Mouse (Mus musculus): ENCODE measurements around the gene Fam107b. TPM values are rescaled to one million over a fixed set of nuclear protein-coding genes. Genes with fewer than 3 reads are reported as not detected.
A peak's percentile ranks its signal among the peaks of the same experiment; 100 is the strongest.

Gene Fam107b
- polyA plus RNA-seq (2014; fragmentation: Nextera tagmentation; extraction: Ambion mirVana) = 65.8 and 70.9 TPM in 2 replicates

DNA sequence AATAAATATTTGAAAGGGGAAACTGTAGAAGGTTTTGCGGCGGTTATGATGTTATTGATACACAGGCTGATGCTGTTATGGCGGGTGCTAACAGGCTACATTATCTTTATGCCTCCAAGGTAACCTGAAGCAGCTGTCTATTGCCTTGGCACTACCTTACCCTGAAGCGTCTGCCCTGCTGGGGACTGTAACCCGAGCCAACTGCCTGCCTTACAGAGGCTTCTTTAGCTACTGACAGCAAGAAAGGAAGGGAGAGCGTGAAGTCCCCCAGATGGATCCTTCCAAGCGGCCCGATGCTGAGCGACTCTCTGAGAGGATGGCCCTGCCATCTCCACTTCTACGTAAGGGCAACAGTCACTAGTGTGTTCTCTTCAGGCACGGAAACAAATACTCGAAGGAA is at the start of gene Fam107b:
TSS of gene Fam107b (plus strand) at position 303 of the 400 bp plus-strand sequence.
- Histone ChIP-seq H3K36me3 (ENCODE audit: control insufficient read depth, insufficient read depth, low read length) (no peaks in the 10 kb centered on the region), H3K27me3 (ENCODE audit: control insufficient read depth, insufficient read depth, low read length) (no peaks in the 10 kb centered on the region), H3K27ac (ENCODE audit: low read depth, low read length) (no peak within 1 kb of the TSS), H3K4me2 (replicated peaks; ENCODE audit: low read depth, low read length) (no peak within 1 kb of the TSS), H3K9ac (ENCODE audit: low read depth, low read length) (no peak within 1 kb of the TSS), H3K9me3 (ENCODE audit: control insufficient read depth, low read length) (no peaks in the 10 kb centered on the region), H3K4me1 (replicated peaks; ENCODE audit: control insufficient read depth, insufficient read depth, low read length) (no peaks in the 10 kb centered on the region), H3K4me3 (ENCODE audit: low read depth, low read length) (no peak within 1 kb of the TSS)
- no peak for DNase-seq (ENCODE audit: low spot score)
- ATAC-seq (ENCODE audit: low FRiP score) = no peak
- 67% methylated on average over 12 of the region's 12 CpGs for WGBS

DNA sequence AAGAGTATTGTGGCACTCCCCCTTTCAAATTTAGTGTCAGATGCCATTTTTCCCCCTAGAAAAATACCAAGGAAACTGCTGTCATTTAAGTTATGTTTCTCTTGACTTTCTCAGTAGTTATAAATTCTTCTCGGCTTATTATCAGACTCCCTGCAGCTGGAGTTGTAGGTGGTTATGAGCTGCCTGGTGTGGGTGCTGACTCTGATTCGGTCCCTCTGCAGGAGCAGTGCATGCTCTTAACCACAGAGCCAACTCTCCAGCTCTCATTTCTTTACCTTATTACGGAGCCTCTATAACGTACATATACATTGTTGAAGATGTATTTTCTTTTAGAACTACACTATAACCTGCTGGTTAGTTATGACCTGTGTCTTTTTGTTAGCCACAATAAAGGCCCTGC is 47.7 kb upstream of the Fam107b start:
- Histone ChIP-seq H3K27me3 (ENCODE audit: control insufficient read depth, insufficient read depth, low read length) (no peaks in the 10 kb centered on the region), H3K27ac (ENCODE audit: low read depth, low read length) (no peak overlapping the region), H3K9ac (ENCODE audit: low read depth, low read length) (no peak overlapping the region), H3K4me1 (replicated peaks; ENCODE audit: control insufficient read depth, insufficient read depth, low read length) (no peaks in the 10 kb centered on the region), H3K4me3 (ENCODE audit: low read depth, low read length) (no peak overlapping the region), H3K4me2 (replicated peaks; ENCODE audit: low read depth, low read length) (no peak overlapping the region), H3K36me3 (ENCODE audit: control insufficient read depth, insufficient read depth, low read length) (no peaks in the 10 kb centered on the region), H3K9me3 (ENCODE audit: control insufficient read depth, low read length) (no peaks in the 10 kb centered on the region)
- DNase-seq (ENCODE audit: low spot score) (no peak), ATAC-seq (ENCODE audit: low FRiP score) (no peak)
- 84% methylated on average over 4 of the region's 4 CpGs for WGBS

DNA sequence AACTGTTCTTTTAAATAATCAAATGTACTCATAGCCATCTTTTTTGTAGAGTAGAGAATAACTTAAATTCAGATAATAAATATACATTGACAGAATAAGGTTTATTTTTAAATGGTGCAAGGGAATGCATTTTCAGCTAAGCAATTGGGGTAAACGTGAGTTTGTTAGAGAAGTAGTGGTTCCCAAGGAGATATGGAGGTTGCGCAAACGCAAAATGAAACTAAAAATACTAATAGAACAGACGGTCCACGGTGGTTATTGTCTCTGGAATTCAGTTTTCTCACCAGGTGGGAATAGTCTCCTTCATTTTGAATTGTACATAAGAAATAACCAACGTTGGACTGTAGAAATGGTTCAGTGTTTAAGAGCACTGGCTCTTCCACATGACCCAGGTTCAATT is 44.0 kb upstream of the Fam107b start:
- H3K4me1 ChIP-seq (replicated peaks; ENCODE audit: control insufficient read depth, insufficient read depth, low read length) = no peaks in the 10 kb centered on the region
- WGBS = 82% methylated on average over 6 of the region's 6 CpGs
- no peak overlapping the region for H3K4me3 ChIP-seq (ENCODE audit: low read depth, low read length)
- no peak for DNase-seq (ENCODE audit: low spot score)
- H3K9me3 ChIP-seq (ENCODE audit: control insufficient read depth, low read length) = no peaks in the 10 kb centered on the region
- no peaks in the 10 kb centered on the region for H3K27me3 ChIP-seq (ENCODE audit: control insufficient read depth, insufficient read depth, low read length)
- no peaks in the 10 kb centered on the region for H3K36me3 ChIP-seq (ENCODE audit: control insufficient read depth, insufficient read depth, low read length)
- no peak for ATAC-seq (ENCODE audit: low FRiP score)
- no peak overlapping the region for H3K27ac ChIP-seq (ENCODE audit: low read depth, low read length)
- H3K4me2 ChIP-seq (replicated peaks; ENCODE audit: low read depth, low read length) = no peak overlapping the region
- no peak overlapping the region for H3K9ac ChIP-seq (ENCODE audit: low read depth, low read length)

DNA sequence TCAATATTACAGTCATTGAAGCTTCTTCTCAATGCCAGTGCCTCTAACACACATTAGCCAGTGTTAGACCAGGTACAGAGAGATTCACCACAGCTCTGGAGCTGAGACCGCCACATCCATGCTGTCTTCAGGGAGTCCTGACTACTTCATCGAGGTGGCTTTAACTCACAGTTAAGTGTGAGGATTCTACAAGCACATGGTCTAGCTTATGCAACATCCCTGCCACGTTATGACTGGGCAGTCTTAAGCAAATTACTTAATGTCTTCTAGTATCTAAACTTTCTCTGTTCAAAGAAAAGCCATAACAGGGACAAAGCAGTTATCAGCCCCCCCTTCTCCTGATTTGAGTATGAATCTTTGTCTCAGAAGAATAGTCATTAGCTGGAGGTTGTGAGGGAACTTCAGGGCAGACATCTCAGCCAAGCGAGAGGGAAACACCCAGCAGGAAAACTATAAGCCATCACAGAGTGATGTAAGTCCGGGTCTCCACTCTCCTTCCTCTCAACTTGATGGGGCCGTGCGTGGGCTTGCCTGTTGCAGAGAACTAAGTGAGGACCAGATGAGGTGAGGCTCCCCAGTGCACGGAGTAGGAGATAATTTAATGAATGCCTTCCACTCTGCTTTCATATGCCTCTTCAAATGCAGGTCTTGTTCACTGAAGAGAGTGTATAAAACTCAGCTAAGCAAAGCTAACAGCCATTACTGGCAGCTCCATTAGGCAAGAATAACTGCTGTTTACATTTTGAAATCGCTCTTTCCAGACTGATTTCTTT is 28.8 kb upstream of the Fam107b start:
- no peak overlapping the region for H3K4me3 ChIP-seq (ENCODE audit: low read depth, low read length)
- no peaks in the 10 kb centered on the region for H3K9me3 ChIP-seq (ENCODE audit: control insufficient read depth, low read length)
- ATAC-seq (ENCODE audit: low FRiP score) = no peak
- no peaks in the 10 kb centered on the region for H3K36me3 ChIP-seq (ENCODE audit: control insufficient read depth, insufficient read depth, low read length)
- H3K4me2 ChIP-seq (replicated peaks; ENCODE audit: low read depth, low read length) = no peak overlapping the region
- no peak overlapping the region for H3K27ac ChIP-seq (ENCODE audit: low read depth, low read length)
- 75% methylated on average over 9 of the region's 9 CpGs for WGBS
- DNase-seq (ENCODE audit: low spot score) = no peak
- no peak overlapping the region for H3K9ac ChIP-seq (ENCODE audit: low read depth, low read length)
- no peaks in the 10 kb centered on the region for H3K27me3 ChIP-seq (ENCODE audit: control insufficient read depth, insufficient read depth, low read length)
- no peaks in the 10 kb centered on the region for H3K4me1 ChIP-seq (replicated peaks; ENCODE audit: control insufficient read depth, insufficient read depth, low read length)

DNA sequence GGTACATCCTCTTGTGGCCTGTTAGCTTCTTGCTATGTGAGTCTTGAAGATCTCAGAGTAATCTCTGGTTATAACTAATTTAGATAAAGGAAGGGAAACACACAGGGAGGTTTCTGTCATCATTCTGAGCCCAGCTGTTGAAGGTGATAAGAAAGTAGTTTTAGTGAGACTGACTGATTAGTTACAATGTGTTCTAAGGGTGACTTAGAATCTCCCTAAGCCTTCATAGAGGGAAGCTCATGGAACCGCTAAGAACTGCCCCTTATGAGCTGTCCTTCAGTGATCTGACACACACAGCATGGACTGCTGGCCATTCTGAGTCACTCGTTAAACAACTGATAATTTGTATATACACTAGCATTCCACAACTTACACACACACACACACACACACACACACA is 24.2 kb upstream of the Fam107b start:
- no peaks in the 10 kb centered on the region for H3K27me3 ChIP-seq (ENCODE audit: control insufficient read depth, insufficient read depth, low read length)
- H3K4me3 ChIP-seq (ENCODE audit: low read depth, low read length) = no peak overlapping the region
- H3K9ac ChIP-seq (ENCODE audit: low read depth, low read length) = no peak overlapping the region
- no peaks in the 10 kb centered on the region for H3K4me1 ChIP-seq (replicated peaks; ENCODE audit: control insufficient read depth, insufficient read depth, low read length)
- DNase-seq (ENCODE audit: low spot score) (no peak), ATAC-seq (ENCODE audit: low FRiP score) (no peak)
- no peak overlapping the region for H3K4me2 ChIP-seq (replicated peaks; ENCODE audit: low read depth, low read length)
- H3K27ac ChIP-seq (ENCODE audit: low read depth, low read length) = no peak overlapping the region
- H3K36me3 ChIP-seq (ENCODE audit: control insufficient read depth, insufficient read depth, low read length) = no peaks in the 10 kb centered on the region
- H3K9me3 ChIP-seq (ENCODE audit: control insufficient read depth, low read length) = no peaks in the 10 kb centered on the region
- 72% methylated on average over 2 of the region's 2 CpGs for WGBS

DNA sequence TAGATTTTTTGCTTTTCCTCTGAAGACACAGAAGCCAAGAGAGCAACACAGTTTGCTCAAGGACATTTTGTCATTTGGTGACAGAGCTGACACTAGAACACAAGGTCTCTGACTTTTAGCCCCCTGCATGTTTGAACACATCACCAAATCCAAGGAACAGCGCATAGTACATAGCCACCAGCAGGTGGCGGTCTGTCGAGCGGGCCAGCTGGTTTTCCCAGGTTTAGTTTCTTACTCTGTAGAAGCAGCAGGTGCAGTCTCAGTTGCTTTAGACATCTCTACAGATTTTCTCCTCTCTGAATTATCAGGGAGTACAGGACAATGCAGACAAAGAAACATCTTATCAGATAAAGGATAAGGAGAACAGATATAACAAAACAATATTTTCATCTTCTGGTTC is 23.7 kb upstream of the Fam107b start:
- H3K9me3 ChIP-seq (ENCODE audit: control insufficient read depth, low read length) = no peaks in the 10 kb centered on the region
- peak; percentile 76 for DNase-seq (ENCODE audit: low spot score)
- no peaks in the 10 kb centered on the region for H3K4me1 ChIP-seq (replicated peaks; ENCODE audit: control insufficient read depth, insufficient read depth, low read length)
- no peaks in the 10 kb centered on the region for H3K36me3 ChIP-seq (ENCODE audit: control insufficient read depth, insufficient read depth, low read length)
- H3K4me2 ChIP-seq (replicated peaks; ENCODE audit: low read depth, low read length) = no peak overlapping the region
- no peak overlapping the region for H3K4me3 ChIP-seq (ENCODE audit: low read depth, low read length)
- WGBS = 4% methylated on average over 4 of the region's 4 CpGs
- no peaks in the 10 kb centered on the region for H3K27me3 ChIP-seq (ENCODE audit: control insufficient read depth, insufficient read depth, low read length)
- no peak overlapping the region for H3K9ac ChIP-seq (ENCODE audit: low read depth, low read length)
- no peak overlapping the region for H3K27ac ChIP-seq (ENCODE audit: low read depth, low read length)
- no peak for ATAC-seq (ENCODE audit: low FRiP score)

DNA sequence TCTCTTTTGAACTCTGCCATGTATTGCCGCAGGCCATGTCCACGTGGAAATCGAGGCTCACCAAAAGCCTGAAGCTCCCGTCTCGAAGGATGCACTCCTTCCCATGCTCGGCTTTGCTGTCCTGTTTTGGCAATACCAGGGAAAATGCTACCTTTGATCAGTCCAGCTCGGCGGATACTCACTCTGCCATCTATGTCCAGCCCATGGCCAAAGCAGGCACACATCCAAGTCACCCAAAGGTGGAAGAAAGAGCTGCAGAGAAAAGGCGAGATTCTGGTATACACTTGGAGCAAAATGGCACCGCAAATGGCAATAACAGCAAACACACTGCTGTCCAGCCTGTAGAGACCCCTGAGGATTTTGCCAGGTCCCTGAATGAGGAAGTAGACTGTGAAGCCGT is 318 bp downstream of the Fam107b start:
- no peaks in the 10 kb centered on the region for H3K36me3 ChIP-seq (ENCODE audit: control insufficient read depth, insufficient read depth, low read length)
- no peak overlapping the region for H3K4me2 ChIP-seq (replicated peaks; ENCODE audit: low read depth, low read length)
- DNase-seq (ENCODE audit: low spot score) = no peak
- no peak overlapping the region for H3K4me3 ChIP-seq (ENCODE audit: low read depth, low read length)
- H3K4me1 ChIP-seq (replicated peaks; ENCODE audit: control insufficient read depth, insufficient read depth, low read length) = no peaks in the 10 kb centered on the region
- no peaks in the 10 kb centered on the region for H3K9me3 ChIP-seq (ENCODE audit: control insufficient read depth, low read length)
- H3K9ac ChIP-seq (ENCODE audit: low read depth, low read length) = no peak overlapping the region
- H3K27me3 ChIP-seq (ENCODE audit: control insufficient read depth, insufficient read depth, low read length) = no peaks in the 10 kb centered on the region
- no peak overlapping the region for H3K27ac ChIP-seq (ENCODE audit: low read depth, low read length)
- ATAC-seq (ENCODE audit: low FRiP score) = no peak
- 87% methylated on average over 11 of the region's 11 CpGs for WGBS

DNA sequence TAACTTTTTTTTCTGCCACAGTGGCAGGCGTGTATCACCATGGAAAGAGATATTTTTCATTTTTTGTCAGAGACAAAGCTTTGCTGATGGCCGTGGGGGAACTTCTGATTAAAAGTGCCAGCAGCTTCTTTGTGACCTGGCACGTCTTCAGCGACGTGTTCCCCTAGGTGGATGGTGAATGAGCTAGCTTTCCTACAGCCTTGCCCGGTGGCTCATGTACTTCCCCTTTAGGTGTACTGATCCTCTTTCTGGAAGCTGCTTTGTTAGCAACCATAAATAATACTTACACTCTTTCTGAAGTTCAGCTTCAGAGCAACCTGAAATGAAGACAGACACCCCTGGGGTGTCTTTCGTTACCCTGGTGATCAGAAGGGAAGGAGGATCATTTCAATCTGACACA is 3.6 kb downstream of the Fam107b start:
- Histone ChIP-seq H3K36me3 (ENCODE audit: control insufficient read depth, insufficient read depth, low read length) (no peaks in the 10 kb centered on the region), H3K4me1 (replicated peaks; ENCODE audit: control insufficient read depth, insufficient read depth, low read length) (no peaks in the 10 kb centered on the region), H3K27me3 (ENCODE audit: control insufficient read depth, insufficient read depth, low read length) (no peaks in the 10 kb centered on the region), H3K4me3 (ENCODE audit: low read depth, low read length) (no peak overlapping the region), H3K4me2 (replicated peaks; ENCODE audit: low read depth, low read length) (no peak overlapping the region), H3K9me3 (ENCODE audit: control insufficient read depth, low read length) (no peaks in the 10 kb centered on the region), H3K9ac (ENCODE audit: low read depth, low read length) (no peak overlapping the region), H3K27ac (ENCODE audit: low read depth, low read length) (no peak overlapping the region)
- DNase-seq (ENCODE audit: low spot score) (no peak), ATAC-seq (ENCODE audit: low FRiP score) (no peak)
- 88% methylated on average over 7 of the region's 7 CpGs for WGBS

DNA sequence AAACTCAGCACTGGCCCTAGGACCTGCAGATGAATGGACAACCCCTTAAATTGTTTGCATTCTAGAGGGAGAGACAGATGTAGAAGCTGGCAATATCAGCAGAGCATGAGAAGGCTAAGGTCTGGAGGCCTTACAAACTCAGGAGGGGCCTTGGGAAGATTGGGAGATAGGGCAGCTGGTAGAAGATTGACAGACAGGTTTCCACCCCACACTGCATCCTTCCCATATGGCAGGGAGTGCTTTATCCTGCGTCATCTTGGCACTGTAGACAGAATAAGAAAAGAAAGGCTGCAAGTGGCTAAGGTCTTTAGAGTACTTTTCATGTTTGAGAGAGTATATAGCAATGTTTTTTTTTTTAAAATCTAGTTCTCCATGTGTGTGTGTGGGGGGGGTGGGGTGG is 4.9 kb downstream of the Fam107b start:
- no peak overlapping the region for H3K27ac ChIP-seq (ENCODE audit: low read depth, low read length)
- H3K36me3 ChIP-seq (ENCODE audit: control insufficient read depth, insufficient read depth, low read length) = no peaks in the 10 kb centered on the region
- 71% methylated on average over 1 of the region's 1 CpGs for WGBS
- H3K9me3 ChIP-seq (ENCODE audit: control insufficient read depth, low read length) = no peaks in the 10 kb centered on the region
- no peaks in the 10 kb centered on the region for H3K4me1 ChIP-seq (replicated peaks; ENCODE audit: control insufficient read depth, insufficient read depth, low read length)
- H3K27me3 ChIP-seq (ENCODE audit: control insufficient read depth, insufficient read depth, low read length) = no peaks in the 10 kb centered on the region
- H3K9ac ChIP-seq (ENCODE audit: low read depth, low read length) = no peak overlapping the region
- no peak overlapping the region for H3K4me2 ChIP-seq (replicated peaks; ENCODE audit: low read depth, low read length)
- no peak for DNase-seq (ENCODE audit: low spot score)
- no peak for ATAC-seq (ENCODE audit: low FRiP score)
- no peak overlapping the region for H3K4me3 ChIP-seq (ENCODE audit: low read depth, low read length)

All from hindbrain, embryonic 11.5 days (tissue).